Mouse (Mus musculus): ENCODE measurements at regions not wholly inside any gene's neighbourhood (a gene's known extent, or its start where the extent isn't known, plus 50 kb on each side); places are given as distances from the start of the nearest gene placed in this dataset.

DNA sequence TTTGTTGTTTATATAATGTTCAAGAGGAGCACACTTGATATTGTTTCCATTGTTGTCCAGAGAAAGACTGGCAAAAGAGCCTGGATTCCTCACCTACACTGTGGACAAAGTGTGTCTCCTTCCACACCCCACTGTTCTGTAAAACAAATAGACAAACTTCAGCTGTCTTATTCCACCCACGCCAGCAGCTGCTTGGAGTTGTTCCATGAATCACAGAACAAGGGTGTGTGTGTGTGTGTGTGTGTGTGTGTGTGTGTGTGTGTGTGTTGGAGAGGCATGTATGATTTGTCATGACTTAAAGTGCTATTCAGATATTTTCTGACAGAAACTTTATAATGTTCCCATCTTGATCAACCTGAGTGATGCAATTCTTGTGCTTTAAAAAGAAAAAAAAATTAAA, 114.1 kb upstream of the Rap2b start:
- in situ Hi-C loops (cut with MboI, MseI) = loop anchor here (25.0 kb wide), 1 partner anchor 1215 kb away; no protein-coding TSS in a partner anchor

DNA sequence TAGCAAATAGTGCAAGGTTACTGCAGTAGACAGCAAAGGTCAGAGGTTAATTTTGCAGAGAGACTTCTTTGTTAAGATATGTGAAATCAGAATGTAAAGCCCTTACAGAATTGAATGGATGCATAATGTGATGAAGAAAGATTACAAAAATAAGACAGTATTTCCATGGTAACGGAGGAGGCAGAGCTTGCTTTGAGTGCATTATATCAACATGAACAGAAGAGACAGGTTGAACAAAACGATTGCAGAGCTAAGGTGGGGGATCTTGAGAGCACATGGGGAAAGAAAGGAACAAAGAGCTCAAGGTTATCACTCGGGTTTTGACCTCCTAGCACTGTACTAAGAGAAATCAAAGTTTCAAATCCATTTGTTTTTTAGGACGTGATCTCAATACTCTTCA, 106.2 kb upstream of the Rap2b start:
- in situ Hi-C loops (cut with MboI, MseI) = no loop called here

GRCm38 (mm10) chr3:61255643-61256042, 105.8 kb upstream of the Rap2b start:
- in situ Hi-C loops (cut with MboI, MseI) = no loop called here

- in situ Hi-C loops (cut with MboI, MseI) = no loop called here
Measured at GRCm38 (mm10) chr3:61268453-61269335, 92.7 kb upstream of the Rap2b start.

DNA sequence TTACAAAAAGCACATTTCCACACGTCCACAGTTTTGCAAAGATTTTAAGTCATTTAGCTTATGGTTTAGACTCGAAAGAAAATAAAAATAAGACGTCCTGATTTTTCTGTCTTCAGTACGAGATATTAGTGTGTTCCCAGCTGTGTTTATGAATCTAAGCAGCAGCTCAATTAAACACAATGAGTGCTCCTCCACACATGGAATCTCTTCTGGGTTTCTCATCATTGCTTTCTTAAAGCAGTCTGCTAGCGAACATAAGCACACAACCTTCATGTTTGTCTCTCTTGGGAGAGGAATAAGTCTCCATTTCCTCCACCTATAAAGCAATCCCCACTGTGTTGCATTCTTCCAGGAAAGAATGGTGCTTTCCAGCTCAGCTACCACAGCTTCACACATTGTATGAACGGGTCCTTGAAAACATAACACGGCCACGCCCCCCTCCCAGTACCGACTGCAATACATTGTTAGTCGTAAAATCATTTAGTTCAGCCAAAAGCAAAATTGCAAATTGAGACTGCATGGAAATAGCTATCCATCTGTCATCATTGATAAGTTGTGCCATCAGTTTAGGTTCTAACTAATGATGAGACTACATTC, 75.4 kb upstream of the Rap2b start:
- in situ Hi-C loops (cut with MboI, MseI) = loop anchor here (25.0 kb wide), 1 partner anchor 551 kb away; no protein-coding TSS in a partner anchor

- in situ Hi-C loops (cut with MboI, MseI) = loop anchor here (25.0 kb wide), 1 partner anchor 549 kb away; no protein-coding TSS in a partner anchor
Measured at GRCm38 (mm10) chr3:61288195-61288594, 73.2 kb upstream of the Rap2b start.

DNA sequence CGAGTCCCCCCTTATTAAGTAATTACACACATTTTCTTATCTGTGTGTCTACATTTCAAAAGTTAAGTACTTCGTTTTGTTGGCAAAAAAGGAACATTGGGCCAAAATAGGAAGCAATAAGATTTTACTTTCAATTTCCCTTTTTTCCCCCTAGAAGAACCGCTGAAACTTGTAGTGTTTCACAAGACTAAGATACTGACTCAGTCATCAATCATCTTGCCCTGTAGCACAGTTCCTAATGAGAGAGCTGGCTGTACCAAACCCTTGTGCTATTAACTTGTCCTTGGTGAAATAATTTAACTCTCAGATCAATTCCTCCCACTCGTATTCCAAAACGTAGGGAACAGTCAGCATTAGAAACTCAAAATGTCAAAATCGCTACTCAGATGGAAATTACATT, 66.6 kb upstream of the Rap2b start:
- in situ Hi-C loops (cut with MboI, MseI) = loop anchor here (25.0 kb wide), 1 partner anchor 542 kb away; no protein-coding TSS in a partner anchor

GRCm38 (mm10) chr3:61297290-61297689, 64.1 kb upstream of the Rap2b start:
- in situ Hi-C loops (cut with MboI, MseI) = loop anchor here (25.0 kb wide), 1 partner anchor 540 kb away; no protein-coding TSS in a partner anchor

DNA sequence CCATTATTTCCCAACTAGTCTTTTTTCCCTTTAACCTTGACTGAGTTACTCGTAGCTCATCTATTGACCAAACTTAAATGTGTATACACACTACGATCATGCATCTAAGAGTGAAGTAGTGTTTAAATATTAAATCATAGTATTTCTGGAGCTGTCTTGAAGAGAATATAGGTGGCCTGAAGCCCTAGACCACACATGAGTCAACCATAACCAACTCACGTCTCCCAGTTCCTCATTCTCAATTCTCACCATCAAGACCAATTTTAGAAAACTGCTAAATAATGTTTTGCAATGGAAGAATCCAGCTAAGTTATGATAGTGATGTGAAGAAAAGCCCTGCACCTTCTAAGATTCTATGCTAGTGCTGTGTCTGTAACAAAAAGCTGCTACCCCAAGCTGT, 59.2 kb upstream of the Rap2b start:
- in situ Hi-C loops (cut with MboI, MseI) = no loop called here

GRCm38 (mm10) chr3:61303485-61303884, 58.0 kb upstream of the Rap2b start:
- in situ Hi-C loops (cut with MboI, MseI) = no loop called here

DNA sequence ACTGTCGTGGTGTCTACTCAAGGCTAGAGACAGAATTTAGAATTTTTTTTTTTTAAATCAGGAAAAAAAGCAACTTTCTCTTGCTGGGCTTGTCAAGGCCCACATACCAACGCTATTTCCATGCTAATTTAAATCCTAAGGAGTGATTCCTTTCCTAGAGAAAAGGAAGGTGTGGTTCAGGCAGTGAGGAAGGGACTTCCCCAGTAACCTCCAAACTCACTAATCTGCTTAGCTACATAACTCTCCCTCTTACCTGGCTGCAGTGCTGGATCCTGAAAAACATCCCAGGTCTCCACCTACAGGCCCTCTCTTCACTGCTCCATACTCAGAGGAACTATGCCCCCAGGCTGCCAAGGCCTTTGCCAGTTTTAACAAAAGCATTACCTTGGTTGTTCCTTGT, 55.1 kb upstream of the Rap2b start:
- in situ Hi-C loops (cut with MboI, MseI) = no loop called here

GRCm38 (mm10) chr3:61308764-61309163, 52.7 kb upstream of the Rap2b start:
- in situ Hi-C loops (cut with MboI, MseI) = no loop called here

DNA sequence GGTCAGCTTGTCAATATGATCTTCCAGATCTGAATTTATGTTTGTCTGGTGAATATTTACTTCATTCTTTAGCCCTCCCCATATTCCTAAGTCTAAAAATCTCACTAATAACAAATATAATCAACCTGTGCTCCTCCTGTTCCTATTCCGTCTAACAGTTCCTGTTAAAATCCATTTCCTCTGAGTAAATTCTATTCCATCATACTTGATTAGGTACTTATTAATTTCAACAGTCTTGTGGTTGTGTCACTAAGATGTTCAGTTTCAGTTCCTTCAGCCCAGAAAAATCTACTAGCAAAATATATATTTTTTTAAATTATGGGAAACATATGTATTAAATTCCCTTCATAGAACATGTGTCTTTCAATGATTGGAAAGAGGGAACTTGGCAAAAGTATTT, 52.2 kb upstream of the Rap2b start:
- in situ Hi-C loops (cut with MboI, MseI) = no loop called here
